Mouse (Mus musculus) embryonic fibroblast, embryonic 13.5 days (primary cell): ENCODE measurements around the gene Mknk2.

Source experiments
- CTCF ChIP-seq: IDR thresholded peaks from 2 replicates; pipeline ENCODE4 v1.5.1; 2011; ENCODE audit warnings: mild to moderate bottlenecking, control low read depth, low read length, moderate library complexity, borderline replicate concordance; ENCODE audit not compliant: insufficient read depth
- POLR2A ChIP-seq: IDR thresholded peaks from 2 replicates; pipeline ENCODE4 v1.6.1; 2011; ENCODE audit warnings: low read depth, mild to moderate bottlenecking, control low read depth, low read length, moderate library complexity

GRCm38 (mm10) chr10:80668614-80669013, 9.3 kb downstream of the Mknk2 start:
- no peak for TF ChIP-seq POLR2A
- no peak for TF ChIP-seq CTCF
